Mouse (Mus musculus) C2C12 (cell line): ENCODE measurements at regions not wholly inside any gene's neighbourhood (a gene's known extent, or its start where the extent isn't known, plus 50 kb on each side); places are given as distances from the start of the nearest gene placed in this dataset.

Experiments used
- H3K27me3 ChIP-seq: one replicate; pipeline ENCODE4 v1.6.1; 2011; ENCODE audit not compliant: control insufficient read depth, insufficient read depth, insufficient read length
- H3K36me3 ChIP-seq: one replicate; pipeline ENCODE4 v1.6.1; 2011; ENCODE audit not compliant: control insufficient read depth, insufficient read depth
- H3K4me3 ChIP-seq: one replicate; pipeline ENCODE4 v1.5.1; 2011; ENCODE audit warnings: mild to moderate bottlenecking, control low read depth; ENCODE audit not compliant: poor library complexity, insufficient read depth, severe bottlenecking
- H3K79me2 ChIP-seq: one replicate; pipeline ENCODE4 v1.6.1; 2011; ENCODE audit not compliant: control insufficient read depth, insufficient read depth
- H3K79me3 ChIP-seq: one replicate; pipeline ENCODE4 v1.6.1; 2011; ENCODE audit warnings: low read depth, control low read depth
- H3ac ChIP-seq: one replicate; pipeline ENCODE3; 2011; ENCODE audit warnings: low read depth; ENCODE audit not compliant: control insufficient read depth, insufficient read length
- CEBPB ChIP-seq: IDR thresholded peaks from one replicate; pipeline ENCODE4 v1.6.1; 2011; ENCODE audit warnings: low read depth, mild to moderate bottlenecking, control low read depth, moderate library complexity
- CTCF ChIP-seq: IDR thresholded peaks from one replicate; pipeline ENCODE4 v1.5.1; 2011; ENCODE audit not compliant: control insufficient read depth, insufficient read depth, insufficient read length
- FOSL1 ChIP-seq: IDR thresholded peaks from one replicate; pipeline ENCODE4 v1.8.0; 2011; ENCODE audit warnings: mild to moderate bottlenecking, low read length; ENCODE audit not compliant: poor library complexity, insufficient read depth, severe bottlenecking
- MAX ChIP-seq: IDR thresholded peaks from one replicate; pipeline ENCODE4 v1.6.1; 2011; ENCODE audit warnings: mild to moderate bottlenecking, control low read depth
- MYOD1 ChIP-seq: IDR thresholded peaks from one replicate; pipeline ENCODE4 v1.6.1; 2011; ENCODE audit warnings: low read depth; ENCODE audit not compliant: control insufficient read depth, insufficient read length
- MYOG ChIP-seq: IDR thresholded peaks from one replicate; pipeline ENCODE4 v1.6.1; 2011; ENCODE audit not compliant: control insufficient read depth, insufficient read length; ENCODE audit errors: extremely low read depth
- USF1 ChIP-seq: IDR thresholded peaks from one replicate; pipeline ENCODE4 v1.6.1; 2011; ENCODE audit warnings: low read depth, mild to moderate bottlenecking, control low read depth, moderate library complexity

DNA sequence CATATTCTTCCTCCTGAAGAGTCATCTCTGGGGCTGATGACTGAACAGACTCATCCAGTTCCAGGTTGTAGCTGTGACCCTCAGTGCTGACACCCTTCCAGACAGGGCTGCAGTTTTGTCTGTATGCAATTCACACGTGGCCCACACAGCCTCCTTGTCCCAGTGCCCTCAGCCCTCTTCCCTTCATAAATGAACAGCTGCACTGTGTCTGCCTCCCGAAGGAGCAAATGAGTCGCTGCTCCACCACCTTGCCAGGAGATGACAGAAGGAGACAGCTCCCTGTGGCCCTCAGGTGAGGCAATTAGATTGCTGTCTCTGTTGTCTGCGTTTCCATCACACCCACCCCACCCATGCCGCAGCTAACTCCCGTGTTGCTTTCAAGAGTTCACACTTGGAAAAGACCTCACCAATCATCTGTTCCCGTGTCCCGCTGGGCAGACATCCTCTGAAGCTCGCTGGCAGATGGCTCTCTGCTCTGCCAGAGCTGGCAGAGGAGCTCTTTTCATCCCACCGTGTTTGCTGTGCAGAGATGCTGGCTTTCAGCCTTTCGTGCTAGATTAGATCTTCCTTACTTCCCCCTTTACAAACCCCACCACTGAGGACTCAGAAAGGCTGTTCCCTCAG is 135.5 kb upstream of the Slc35f3 start:
- Histone ChIP-seq H3K79me3 (no peaks in the 10 kb centered on the region), H3ac (no peak overlapping the region), H3K4me3 (no peak overlapping the region), H3K79me2 (no peaks in the 10 kb centered on the region), H3K36me3 (no peaks in the 10 kb centered on the region), H3K27me3 (no peaks in the 10 kb centered on the region)
- no peak for TF ChIP-seq FOSL1
- TF ChIP-seq USF1 = no peak
- no peak for TF ChIP-seq CEBPB
- TF ChIP-seq CTCF = no peak
- TF ChIP-seq MYOD1 = no peak
- no peak for TF ChIP-seq MAX
- no peak for TF ChIP-seq MYOG

GRCm38 (mm10) chr8:126163954-126164353 is 134.4 kb upstream of the Slc35f3 start:
- TF ChIP-seq MYOG (no peak), FOSL1 (no peak), USF1 (no peak), MAX (no peak), MYOD1 (no peak), CTCF (no peak), CEBPB (no peak)
- Histone ChIP-seq H3K27me3 (no peaks in the 10 kb centered on the region), H3ac (no peak overlapping the region), H3K36me3 (no peaks in the 10 kb centered on the region), H3K4me3 (no peak overlapping the region), H3K79me3 (no peaks in the 10 kb centered on the region), H3K79me2 (no peaks in the 10 kb centered on the region)

- Histone ChIP-seq H3K4me3 (no peak overlapping the region), H3K36me3 (no peaks in the 10 kb centered on the region), H3K27me3 (no peaks in the 10 kb centered on the region), H3K79me2 (no peaks in the 10 kb centered on the region), H3K79me3 (no peaks in the 10 kb centered on the region), H3ac (no peak overlapping the region)
- TF ChIP-seq USF1 (no peak), FOSL1 (no peak), MAX (no peak), MYOD1 (no peak), MYOG (no peak), CTCF (no peak), CEBPB (no peak)
These were observed 132.8 kb upstream of the Slc35f3 start for GRCm38 (mm10) chr8:126165486-126166095.

- TF ChIP-seq CEBPB (no peak), MYOG (no peak), MYOD1 (no peak), MAX (no peak), USF1 (no peak), CTCF (no peak), FOSL1 (no peak)
- H3K36me3 ChIP-seq = no peaks in the 10 kb centered on the region
- H3K27me3 ChIP-seq = no peaks in the 10 kb centered on the region
- H3K79me3 ChIP-seq = no peaks in the 10 kb centered on the region
- no peaks in the 10 kb centered on the region for H3K79me2 ChIP-seq
- H3K4me3 ChIP-seq = no peak overlapping the region
- H3ac ChIP-seq = no peak overlapping the region
These were observed 132.0 kb upstream of the Slc35f3 start for GRCm38 (mm10) chr8:126166394-126166793.

DNA sequence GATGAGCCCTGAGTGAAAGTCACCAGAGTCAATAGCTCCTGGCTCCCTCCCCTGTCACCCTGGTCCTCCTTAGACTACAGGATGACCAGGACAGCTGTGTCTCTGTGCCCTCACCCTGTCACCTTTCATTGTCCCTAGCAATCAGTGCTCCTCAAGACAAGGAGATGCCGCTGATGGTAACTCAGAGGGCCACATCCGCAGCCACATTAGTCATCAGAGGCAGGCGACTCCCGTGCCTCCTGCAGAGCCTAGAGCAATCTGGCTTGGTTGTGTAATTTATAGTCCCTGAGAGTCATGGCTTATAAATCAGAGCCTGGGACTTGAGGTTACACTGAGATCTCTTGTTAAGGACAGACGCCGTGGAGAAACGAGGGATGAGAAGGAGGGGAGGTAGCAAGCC is 123.9 kb upstream of the Slc35f3 start:
- Histone ChIP-seq H3K79me3 (no peaks in the 10 kb centered on the region), H3ac (no peak overlapping the region), H3K79me2 (no peaks in the 10 kb centered on the region), H3K4me3 (no peak overlapping the region), H3K27me3 (no peaks in the 10 kb centered on the region), H3K36me3 (no peaks in the 10 kb centered on the region)
- TF ChIP-seq MAX = no peak
- TF ChIP-seq MYOD1 = no peak
- no peak for TF ChIP-seq CTCF
- TF ChIP-seq FOSL1 = no peak
- peak; percentile 33 for TF ChIP-seq CEBPB
